Mouse (Mus musculus): ENCODE measurements around the gene Abi3bp. TPM values are rescaled to one million over a fixed set of nuclear protein-coding genes. Genes with fewer than 3 reads are reported as not detected.

The Abi3bp gene
- total and polyA plus RNA-seq, 3 experiments = 0.03 TPM; not detected in 2

DNA sequence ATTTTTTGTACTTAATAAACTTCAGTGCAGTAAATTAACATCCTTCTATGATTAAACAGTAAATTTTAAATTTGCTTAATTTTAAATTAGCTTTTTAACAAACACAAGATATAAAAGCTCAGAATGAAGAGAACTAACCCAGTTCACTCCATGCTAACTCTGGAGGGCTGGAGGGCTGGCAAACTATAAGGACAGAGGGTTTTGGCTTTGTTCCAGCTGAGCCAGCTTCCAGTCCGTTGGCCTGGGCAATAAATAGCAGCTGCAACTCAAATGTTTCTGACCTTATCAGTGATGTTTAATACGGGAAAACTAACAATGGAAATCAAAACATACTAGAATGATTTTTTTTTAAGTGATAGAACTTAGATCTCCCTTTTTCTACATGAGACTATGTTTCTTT is 167.6 kb downstream of the Abi3bp start:
- no peaks in the 10 kb centered on the region for H3K36me3 ChIP-seq (ENCODE audit: control insufficient read depth in 1 of 2, insufficient read depth in 2 of 2, low read length in 2 of 2)
- H3K9me3 ChIP-seq (replicated peaks; ENCODE audit: insufficient read depth, low read length) = no peaks in the 10 kb centered on the region
- no peak overlapping the region for H3K4me3 ChIP-seq (ENCODE audit: control insufficient read depth in 1 of 2, insufficient read depth in 1 of 2, low read depth in 2 of 2, low read length in 2 of 2)
- H3K4me1 ChIP-seq (ENCODE audit: control insufficient read depth in 1 of 2, insufficient read depth in 2 of 2, low read length in 2 of 2) = no peaks in the 10 kb centered on the region
- peaks cover 6 to 7% of the 10 kb centered on the region in 2 experiments; a peak in 3 of 4 replicates for H3K27me3 ChIP-seq (ENCODE audit: control insufficient read depth in 1 of 2, insufficient read depth in 2 of 2, low read length in 2 of 2)
- H3K27ac ChIP-seq (ENCODE audit: control insufficient read depth, low read depth, low read length) = no peak overlapping the region
- DNase-seq (ENCODE audit: low read depth, low spot score) = no peak
- TF ChIP-seq KAT2A (conservative IDR thresholded peaks at IDR 0.05; ENCODE audit: low read depth, low read length) (no peak), MAX (IDR thresholded peaks at IDR 0.05; ENCODE audit: low read length) (no peak), EP300 (IDR thresholded peaks at IDR 0.05; ENCODE audit: low read depth in 1 of 2, low read length in 2 of 2) (no peak), SIN3A (IDR thresholded peaks at IDR 0.05; ENCODE audit: low read length) (no peak), MEF2A (IDR thresholded peaks at IDR 0.05; ENCODE audit: extremely low read depth, insufficient replicate concordance, low read depth, low read length, poor library complexity, severe bottlenecking) (no peak), GATA1 (IDR thresholded peaks at IDR 0.05; ENCODE audit: low read depth, low read length) (no peak), NELFE (IDR thresholded peaks at IDR 0.05; ENCODE audit: low read depth, low read length) (no peak), ELF1 (IDR thresholded peaks at IDR 0.05; ENCODE audit: low read depth, low read length) (no peak), HCFC1 (IDR thresholded peaks at IDR 0.05; ENCODE audit: low read depth, low read length) (no peak), ETS1 (IDR thresholded peaks at IDR 0.05; ENCODE audit: low read depth, low read length) (no peak), MXI1 (IDR thresholded peaks at IDR 0.05; ENCODE audit: low read depth, low read length) (no peak), ZKSCAN1 (IDR thresholded peaks at IDR 0.05; ENCODE audit: low read depth, low read length) (no peak), E2F4 (IDR thresholded peaks at IDR 0.05; ENCODE audit: borderline replicate concordance, low read depth, low read length) (no peak), POLR2AphosphoS5 (IDR thresholded peaks at IDR 0.05; ENCODE audit: borderline replicate concordance, low read depth, low read length) (no peak)
- no peaks in the 10 kb centered on the region for H3K79me2 ChIP-seq (ENCODE audit: control insufficient read depth, insufficient read depth, low read length, poor library complexity)
- H3K9ac ChIP-seq (ENCODE audit: control insufficient read depth, low read depth, low read length, poor library complexity, severe bottlenecking) = no peak overlapping the region

GRCm38 (mm10) chr16:56646382-56647172 is 168.9 kb downstream of the Abi3bp start:
- Histone ChIP-seq H3K4me3 (ENCODE audit: control insufficient read depth in 1 of 2, insufficient read depth in 1 of 2, low read depth in 2 of 2, low read length in 2 of 2) (no peak overlapping the region), H3K27ac (ENCODE audit: control insufficient read depth, low read depth, low read length) (no peak overlapping the region), H3K9ac (ENCODE audit: control insufficient read depth, low read depth, low read length, poor library complexity, severe bottlenecking) (no peak overlapping the region), H3K79me2 (ENCODE audit: control insufficient read depth, insufficient read depth, low read length, poor library complexity) (no peaks in the 10 kb centered on the region), H3K36me3 (ENCODE audit: control insufficient read depth in 1 of 2, insufficient read depth in 2 of 2, low read length in 2 of 2) (no peaks in the 10 kb centered on the region), H3K27me3 (ENCODE audit: control insufficient read depth in 1 of 2, insufficient read depth in 2 of 2, low read length in 2 of 2) (peaks cover 6 to 13% of the 10 kb centered on the region in 2 experiments; a peak in 3 of 4 replicates), H3K9me3 (replicated peaks; ENCODE audit: insufficient read depth, low read length) (no peaks in the 10 kb centered on the region), H3K4me1 (ENCODE audit: control insufficient read depth in 1 of 2, insufficient read depth in 2 of 2, low read length in 2 of 2) (no peaks in the 10 kb centered on the region)
- DNase-seq (ENCODE audit: low read depth, low spot score) = no peak
- TF ChIP-seq GATA1 (IDR thresholded peaks at IDR 0.05; ENCODE audit: low read depth, low read length) = no peak
- no peak for TF ChIP-seq TBP (IDR thresholded peaks at IDR 0.05; ENCODE audit: low read depth, low read length)
